Mouse (Mus musculus) megakaryocyte, adult 5-6 weeks (primary cell): ENCODE data around the gene Neurod2. TPM values are rescaled to one million over a fixed set of nuclear protein-coding genes. Genes with fewer than 3 reads are reported as not detected.

Source experiments
- ATAC-seq: 2 replicates; pipeline ENCODE4 v1.8.0; 2016; ENCODE audit warnings: mild to moderate bottlenecking, inconsistent platforms; ENCODE audit not compliant: poor library complexity, severe bottlenecking
- total RNA-seq, 2 experiments: library from RNA; stranded (forward) in 1 of 2; stranded (reverse) in 1 of 2; fragments of 153-499, 151-499 nt in 1 of 2; fragments of 221-1000, 200-1000 nt in 1 of 2; gene quantifications; 2 replicates each; pipeline versions ENCODE4 v1.2.3 to v1.2.4; 2015 to 2017

Gene Neurod2
- total RNA-seq, 2 experiments from 2014 or later, result not detected

DNA sequence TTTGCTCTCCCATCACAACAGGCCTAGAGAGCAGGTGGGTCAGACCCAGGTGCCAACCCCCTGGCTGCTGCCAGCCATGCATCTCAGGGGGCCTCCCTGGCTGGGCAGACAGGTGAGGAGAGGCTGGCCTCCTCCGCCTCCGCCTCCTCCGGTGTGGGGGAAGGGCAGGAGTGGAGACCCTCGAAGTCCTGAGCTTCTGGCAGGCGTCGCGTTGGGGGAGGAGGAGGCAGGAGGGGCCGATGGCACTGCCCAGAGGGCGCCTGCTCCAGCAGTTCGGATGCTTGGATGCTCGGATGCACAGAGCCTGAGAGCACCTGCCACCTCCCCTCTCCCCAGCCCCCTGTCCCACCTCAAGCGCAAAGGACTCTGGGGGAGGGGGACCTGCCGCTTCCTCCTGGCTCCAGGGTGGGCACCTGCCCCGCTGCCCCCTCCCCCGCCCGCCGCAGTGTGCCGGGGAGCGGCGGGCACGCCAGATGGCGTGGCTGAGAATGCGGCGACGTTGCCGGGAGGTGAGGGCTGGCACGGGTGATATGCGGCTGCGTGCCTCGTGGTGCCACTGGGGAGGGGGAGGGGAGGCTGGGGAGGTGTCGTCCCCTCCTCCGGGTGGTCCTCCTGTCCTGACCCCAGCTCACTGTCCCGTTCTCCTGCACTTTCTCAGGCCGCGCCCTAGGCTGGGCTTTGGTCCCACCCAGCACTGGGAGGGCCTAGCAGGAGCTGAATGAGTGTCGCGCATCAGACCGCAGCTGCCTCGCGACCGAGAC, 4.7 kb upstream of the Neurod2 start:
- ATAC-seq, result no peak

- ATAC-seq, result no peak
These were observed 3.8 kb upstream of the Neurod2 start for GRCm38 (mm10) chr11:98333263-98333696.

- no peak for ATAC-seq
These were observed 3.4 kb upstream of the Neurod2 start for GRCm38 (mm10) chr11:98332841-98333240.

GRCm38 (mm10) chr11:98332186-98332585, 2.7 kb upstream of the Neurod2 start:
- no peak for ATAC-seq

- no peak for ATAC-seq
These were observed 2.0 kb upstream of the Neurod2 start for GRCm38 (mm10) chr11:98331401-98331800.

DNA sequence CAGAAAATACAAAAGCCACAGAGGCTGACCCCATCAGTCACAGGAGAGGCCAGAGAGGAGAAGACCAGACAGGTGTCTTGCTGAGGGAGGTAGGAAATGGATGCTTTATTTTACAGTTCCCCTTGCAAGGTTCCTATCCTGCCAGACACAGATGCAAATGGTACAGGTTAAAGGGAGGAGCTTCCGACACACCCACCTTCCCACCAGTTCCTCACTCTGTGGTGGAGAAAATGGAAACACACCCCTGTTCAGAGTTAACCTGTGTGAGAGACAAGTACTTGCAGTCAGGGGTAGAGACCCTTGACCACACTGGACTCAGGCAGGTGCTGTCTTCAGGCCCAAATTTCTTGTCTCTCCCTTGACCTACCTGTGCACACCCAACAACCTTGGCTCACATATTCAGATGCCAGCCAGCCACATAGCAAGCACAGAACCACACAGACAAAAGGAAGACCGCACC, 1.3 kb upstream of the Neurod2 start:
- no peak for ATAC-seq

DNA sequence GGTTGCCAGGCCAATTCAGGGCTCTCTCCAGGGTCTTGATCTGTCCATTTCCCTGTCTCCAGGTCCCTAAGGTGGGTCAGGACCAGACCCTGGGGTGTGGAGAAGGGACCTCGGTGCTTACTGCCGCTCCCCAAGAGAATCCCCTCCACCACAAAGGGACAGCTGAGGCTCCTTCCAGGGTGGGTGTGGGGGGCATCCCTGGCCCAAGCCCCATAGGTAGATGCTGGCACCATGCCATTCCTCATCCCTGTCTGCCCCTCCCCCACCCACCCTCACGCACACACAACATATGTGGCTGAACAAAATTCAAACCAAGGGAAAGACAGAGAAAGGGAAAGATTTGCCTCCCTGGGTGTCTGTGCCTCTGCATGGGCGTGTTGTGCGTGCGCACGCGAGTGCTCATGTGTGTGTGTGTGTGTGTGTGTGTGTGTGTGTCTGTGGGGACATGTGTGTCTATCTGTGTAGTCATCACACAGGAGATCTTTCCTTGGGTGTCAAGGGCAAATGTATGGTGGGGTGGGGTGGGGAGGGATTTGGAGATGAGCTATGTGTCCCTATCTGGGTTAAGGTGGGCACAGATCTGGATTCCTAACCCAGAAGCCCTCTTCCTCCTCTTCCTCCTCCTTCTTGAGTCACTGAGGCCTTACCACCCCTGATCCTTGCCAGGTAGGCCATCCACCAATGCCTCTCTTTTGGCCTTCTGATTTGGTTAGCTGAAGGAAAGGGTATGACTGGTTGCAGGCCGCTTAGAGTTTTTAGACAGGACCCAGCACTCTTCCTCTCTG, 704 bp upstream of the Neurod2 start:
- ATAC-seq, result no peak

DNA sequence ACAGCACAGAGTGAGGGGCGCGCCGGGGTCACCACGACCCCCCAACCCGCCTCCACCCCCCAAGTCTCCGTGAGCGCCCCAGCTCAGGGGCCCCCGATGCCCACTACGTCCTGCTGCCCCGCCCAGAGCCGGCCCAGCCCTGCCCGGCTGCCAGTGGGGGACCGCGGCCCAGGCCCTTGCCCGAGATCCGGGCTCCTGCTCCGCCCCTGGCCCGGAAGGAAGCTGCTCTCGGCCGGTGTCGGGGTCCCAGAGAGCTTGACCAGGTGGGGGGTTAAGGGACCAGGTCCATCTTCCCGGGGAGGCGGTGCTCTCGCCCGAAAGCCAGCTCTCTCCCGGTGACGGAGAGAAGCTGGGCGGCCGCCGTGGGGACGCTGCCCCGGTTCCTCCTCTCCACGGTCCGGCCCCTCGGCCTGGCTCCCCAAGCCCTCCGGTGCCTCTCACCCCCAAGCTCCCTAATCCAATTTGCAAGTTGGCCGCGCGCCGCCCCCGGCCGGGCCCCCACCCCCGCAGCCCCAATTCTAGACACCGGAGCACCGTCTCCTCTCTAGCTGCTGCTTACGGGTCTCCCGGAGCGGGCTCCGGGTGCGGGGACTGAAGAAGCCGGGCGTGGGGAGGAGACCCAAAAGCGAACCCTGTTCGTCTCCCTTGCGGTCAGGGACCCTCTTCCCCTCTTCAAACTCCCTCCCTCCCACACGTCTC, 928 bp downstream of the Neurod2 start:
- no peak for ATAC-seq

DNA sequence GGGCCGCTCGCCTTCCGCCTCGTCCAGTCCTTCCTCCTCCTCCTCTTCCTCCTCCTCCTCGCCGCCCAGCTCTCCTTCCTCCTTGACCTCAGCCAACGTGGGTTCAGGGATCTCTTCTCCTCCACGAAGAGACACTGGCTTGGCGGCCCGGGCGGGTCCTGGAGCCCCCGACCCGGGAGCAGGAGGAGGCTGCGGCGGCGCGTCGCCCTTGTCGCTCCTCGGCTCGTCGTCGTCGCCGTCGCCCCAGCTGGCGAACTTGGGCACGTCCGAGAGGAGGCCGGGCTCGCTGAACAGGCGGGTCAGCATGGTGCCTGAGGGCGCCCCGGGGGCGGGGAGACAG, 1.4 kb downstream of the Neurod2 start:
- no peak for ATAC-seq

DNA sequence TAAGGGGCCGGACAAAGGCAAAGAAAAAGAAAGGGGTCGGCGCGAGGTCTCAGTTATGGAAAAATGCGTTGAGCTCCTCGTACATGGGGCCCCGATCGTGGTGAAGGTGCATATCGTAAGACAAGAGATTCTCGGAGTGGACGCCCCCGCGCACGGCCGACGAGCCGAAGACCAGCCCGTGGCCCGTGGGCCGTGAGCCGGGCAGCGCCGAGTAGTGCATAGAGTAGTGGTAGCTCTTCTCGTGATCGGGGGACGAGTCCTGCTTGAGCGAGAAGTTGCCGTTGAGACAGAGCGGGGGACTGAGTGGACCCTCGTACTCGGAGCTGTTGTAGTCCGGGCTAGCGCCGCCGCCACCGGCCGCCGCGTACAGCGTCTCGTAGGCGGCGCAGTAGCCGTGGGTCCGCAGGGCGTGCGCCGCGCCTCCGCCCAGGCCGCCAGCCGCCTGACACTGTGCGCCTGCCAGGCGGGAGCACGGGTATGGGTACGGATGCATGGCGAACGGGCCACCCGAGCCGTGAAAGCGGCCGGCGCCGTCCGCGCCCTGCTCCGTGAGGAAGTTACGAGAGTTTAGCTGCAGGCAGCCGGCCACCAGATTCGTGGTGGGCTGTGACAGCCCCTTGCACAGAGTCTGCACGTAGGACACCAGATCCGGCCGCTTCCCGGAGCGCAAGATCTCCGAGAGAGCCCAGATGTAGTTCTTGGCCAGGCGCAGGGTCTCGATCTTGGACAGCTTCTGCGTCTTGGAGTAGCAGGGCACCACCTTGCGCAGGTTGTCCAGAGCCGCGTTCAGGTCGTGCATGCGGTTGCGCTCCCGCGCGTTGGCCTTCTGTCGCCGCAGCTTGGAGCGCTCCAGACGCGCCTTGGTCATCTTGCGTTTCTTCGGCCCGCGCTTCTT, 2.1 kb downstream of the Neurod2 start:
- no peak for ATAC-seq

DNA sequence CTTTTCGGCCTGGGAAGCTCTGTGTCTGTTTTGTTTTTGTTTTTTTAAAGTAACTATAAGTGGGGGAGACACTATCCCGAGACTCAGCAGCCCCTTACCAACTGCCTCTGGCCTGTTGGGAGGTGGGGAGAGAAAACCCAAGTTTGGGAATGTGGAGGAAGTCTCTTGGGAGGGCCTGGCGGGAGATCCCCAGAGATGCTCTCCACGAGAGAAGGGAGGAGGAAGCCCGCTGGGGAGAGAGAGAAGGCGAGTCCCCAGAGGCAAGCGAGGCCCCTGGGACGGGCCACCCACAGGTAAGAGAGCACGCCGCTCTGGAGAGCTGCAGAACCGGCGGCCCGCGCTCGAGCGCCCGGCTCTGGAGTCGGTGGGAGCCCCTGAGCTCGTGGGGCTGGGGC, 2.7 kb downstream of the Neurod2 start:
- ATAC-seq, result no peak

- ATAC-seq, result no peak
These were observed 3.6 kb downstream of the Neurod2 start for GRCm38 (mm10) chr11:98325821-98326218.

DNA sequence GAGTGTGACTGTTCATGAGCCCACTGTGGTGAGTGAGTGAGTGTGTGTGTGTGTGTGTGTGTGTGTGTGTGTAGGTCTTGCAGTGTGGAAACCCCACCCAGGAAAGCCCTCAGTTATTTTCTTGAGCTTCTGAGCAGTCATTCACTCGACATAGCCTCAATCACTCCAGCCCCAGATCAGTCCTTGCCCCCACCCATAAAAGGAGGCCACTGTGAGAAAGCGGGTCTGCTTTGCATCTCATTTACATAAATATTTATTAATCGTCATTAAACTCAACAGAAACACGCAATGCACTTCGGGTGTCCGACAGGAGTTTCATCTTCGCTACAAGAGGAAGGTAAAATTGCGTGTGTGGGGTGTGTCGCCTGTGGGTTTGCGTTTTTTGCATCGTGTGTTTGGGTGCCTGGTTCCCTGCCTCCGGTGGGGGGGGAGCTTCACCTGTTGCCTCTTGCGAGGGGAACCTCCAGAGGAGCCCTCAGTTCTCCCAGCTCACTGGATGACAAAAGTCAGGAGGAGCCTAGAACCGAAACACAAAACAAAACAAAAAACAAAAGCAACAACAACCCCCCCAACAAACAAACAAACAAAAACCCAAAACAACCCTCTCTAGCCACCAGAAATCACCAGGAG, 4.1 kb downstream of the Neurod2 start:
- no peak for ATAC-seq

- no peak for ATAC-seq
These were observed 5.5 kb downstream of the Neurod2 start for GRCm38 (mm10) chr11:98323933-98324332.

GRCm38 (mm10) chr11:98323136-98323866, 6.1 kb downstream of the Neurod2 start:
- ATAC-seq, result no peak

GRCm38 (mm10) chr11:98322159-98322558, 7.3 kb downstream of the Neurod2 start:
- no peak for ATAC-seq

- no peak for ATAC-seq
These were observed 7.8 kb downstream of the Neurod2 start for GRCm38 (mm10) chr11:98321677-98322003.

GRCm38 (mm10) chr11:98320806-98321676, 8.4 kb downstream of the Neurod2 start:
- ATAC-seq, result no peak

- no peak for ATAC-seq
These were observed 9.1 kb downstream of the Neurod2 start for GRCm38 (mm10) chr11:98320381-98320780.
